Mouse (Mus musculus) brain, embryonic 14.5 days (tissue): ENCODE measurements around the gene Actc1. TPM values are rescaled to one million over a fixed set of nuclear protein-coding genes. Genes with fewer than 3 reads are reported as not detected.

Source experiments
- DNase-seq: peaks from one replicate; pipeline ENCODE4 v3.0.0-alpha.2; 2011; ENCODE audit warnings: low read depth
- CTCF ChIP-seq: fragments of 200-500 bp; IDR thresholded peaks from 2 replicates; pipeline ENCODE4 v1.5.1; 2012; ENCODE audit warnings: inconsistent platforms, mild to moderate bottlenecking, moderate library complexity, borderline replicate concordance; ENCODE audit not compliant: insufficient read depth, insufficient read length; ENCODE audit errors: extremely low read depth
- POLR2A ChIP-seq: fragments of 200-500 bp; IDR thresholded peaks from 2 replicates; pipeline ENCODE4 v1.6.1; 2012; ENCODE audit warnings: mild to moderate bottlenecking, inconsistent platforms, borderline replicate concordance; ENCODE audit not compliant: poor library complexity, insufficient read depth, insufficient read length, severe bottlenecking; ENCODE audit errors: extremely low read depth
- polyA plus RNA-seq: library from polyadenylated mRNA; depleted of rRNA; stranded (reverse); fragments of >200 nt; gene quantifications from 2 replicates; pipeline ENCODE4 v1.2.3, GENCODE M21; 2012; rRNA removed

Gene Actc1
- polyA plus RNA-seq, 1 experiment, result 9.8 TPM

- TF ChIP-seq POLR2A, result no peak
- TF ChIP-seq CTCF, result no peak
- DNase-seq, result peak; percentile 79
Observed at GRCm38 (mm10) chr2:114012749-114013211, 40.6 kb downstream of the Actc1 start.

- TF ChIP-seq POLR2A (no peak), CTCF (no peak)
- peak; percentile 52 for DNase-seq
Observed at GRCm38 (mm10) chr2:114011838-114012237, 41.5 kb downstream of the Actc1 start.

- no peak for TF ChIP-seq POLR2A
- TF ChIP-seq CTCF, result no peak
- DNase-seq, result peak; percentile 44
Observed at GRCm38 (mm10) chr2:114008321-114008720, 45.0 kb downstream of the Actc1 start.

GRCm38 (mm10) chr2:113997484-113997883 lies 55.9 kb downstream of the Actc1 start:
- no peak for TF ChIP-seq CTCF
- no peak for TF ChIP-seq POLR2A
- DNase-seq, result peak; percentile 56

Other genes starting within 250 kb of the Actc1 start
- 120 and 122 TPM in 2 replicates for gene Scg5, start 224.4 kb downstream of the Actc1 start, polyA plus RNA-seq
- gene Arhgap11a, start 204.9 kb downstream of the Actc1 start, polyA plus RNA-seq, result 13.5 and 18.0 TPM in 2 replicates
- 18.4 and 25.3 TPM in 2 replicates for gene Gjd2, start 39.9 kb downstream of the Actc1 start, polyA plus RNA-seq
- 45.9 and 46.1 TPM in 2 replicates for gene Aqr, start 133.5 kb upstream of the Actc1 start, polyA plus RNA-seq
- gene Zfp770, start 147.9 kb upstream of the Actc1 start, polyA plus RNA-seq, result 7.7 and 9.4 TPM in 2 replicates